Mouse (Mus musculus) heart, postnatal 0 days (tissue): ENCODE measurements around the gene Samd4. TPM values are rescaled to one million over a fixed set of nuclear protein-coding genes. Genes with fewer than 3 reads are reported as not detected.

ENCODE experiments used
- ATAC-seq: fragments of 200-750 bp; cut with Nextera tagmentation; 2 replicates; pipeline ENCODE4 v1.8.0; 2017; ENCODE audit warnings: low read depth, moderate number of reproducible peaks, moderate library complexity; ENCODE audit not compliant: insufficient read depth
- DNase-seq: peaks from one replicate; pipeline ENCODE4 v3.0.0-alpha.2; 2016; ENCODE audit warnings: low spot score
- H3K27ac ChIP-seq: fragments of 300-500 bp; sonication (generic); 2 replicates; pipeline ENCODE4 v1.5.1; 2014; ENCODE audit warnings: low read depth, mild to moderate bottlenecking
- H3K27me3 ChIP-seq: fragments of 300-500 bp; sonication (generic); 2 replicates; pipeline ENCODE4 v1.6.1; 2014; ENCODE audit warnings: low read length, mixed read lengths; ENCODE audit not compliant: control insufficient read depth, insufficient read depth
- H3K36me3 ChIP-seq: fragments of 300-500 bp; sonication (generic); replicated peaks from 2 replicates; pipeline ENCODE4 v1.6.1; 2014; ENCODE audit warnings: low read length, mixed read lengths; ENCODE audit not compliant: control insufficient read depth, insufficient read depth
- H3K4me1 ChIP-seq: fragments of 300-500 bp; sonication (generic); 2 replicates; pipeline ENCODE4 v1.6.1; 2014; ENCODE audit warnings: antibody characterized with exemption; ENCODE audit not compliant: control insufficient read depth, insufficient read depth
- H3K4me2 ChIP-seq: fragments of 300-500 bp; sonication (generic); 2 replicates; pipeline ENCODE4 v1.6.1; 2014; ENCODE audit warnings: low read depth, mild to moderate bottlenecking, low read length, moderate library complexity
- H3K4me3 ChIP-seq: fragments of 300-500 bp; sonication (generic); 2 replicates; pipeline ENCODE4 v1.5.1; 2014; ENCODE audit warnings: low read depth, low read length
- H3K9ac ChIP-seq: fragments of 300-500 bp; sonication (generic); replicated peaks from 2 replicates; pipeline ENCODE4 v1.6.1; 2014; ENCODE audit warnings: low read depth, low read length, mixed read lengths
- H3K9me3 ChIP-seq: fragments of 300-500 bp; sonication (generic); replicated peaks from 2 replicates; pipeline ENCODE4 v1.6.1; 2016; ENCODE audit warnings: low read length; ENCODE audit not compliant: control insufficient read depth
- CTCF ChIP-seq: IDR thresholded peaks from 2 replicates; pipeline ENCODE4 v1.5.1; 2016; ENCODE audit warnings: antibody characterized with exemption, control low read depth, low read depth
- EP300 ChIP-seq: IDR thresholded peaks from 2 replicates; pipeline ENCODE4 v1.6.1; 2016; ENCODE audit warnings: antibody characterized with exemption, low read depth
- WGBS: fragments of 180-500 bp; shearing (Covaris S2); extraction: QIAGEN DNeasy Blood & Tissue Kit; methylation state at CpG from one replicate; pipeline ENCODE4 v1.1.7; 2014; 5-methylcytosine and 5-hydroxymethylcytosine counted together
- polyA plus RNA-seq: library from polyadenylated mRNA; unstranded; fragments of >200 nt; fragmentation: Nextera tagmentation; extraction: Ambion mirVana; gene quantifications from 2 replicates; pipeline ENCODE4 v1.2.1, GENCODE M21; 2015
- total RNA-seq: library from RNA; depleted of rRNA; stranded (reverse); fragments of >200 nt; gene quantifications from 2 replicates; pipeline ENCODE4 v1.2.3, GENCODE M21; 2014; ENCODE audit warnings: low replicate concordance

The Samd4 gene
- total and polyA plus RNA-seq, 2 experiments from 2014 or later, result 12.5 to 53.8 TPM

- Histone ChIP-seq H3K9me3 (no peaks in the 10 kb centered on the region), H3K4me2 (no peak overlapping the region), H3K36me3 (no peaks in the 10 kb centered on the region), H3K4me1 (peaks cover 30% of the 10 kb centered on the region), H3K27ac (no peak overlapping the region), H3K27me3 (no peaks in the 10 kb centered on the region), H3K9ac (no peak overlapping the region), H3K4me3 (no peak overlapping the region)
- ATAC-seq, result no peak
- WGBS, result 91% methylated on average over 2 of the region's 2 CpGs
- DNase-seq, result no peak
- no peak for TF ChIP-seq CTCF
- no peak for TF ChIP-seq EP300
Measured at GRCm38 (mm10) chr14:46964074-46964872, 81.6 kb downstream of the Samd4 start.

- Histone ChIP-seq H3K27me3 (no peaks in the 10 kb centered on the region), H3K4me1 (peaks cover 30% of the 10 kb centered on the region), H3K9me3 (no peaks in the 10 kb centered on the region), H3K4me2 (peak overlapping the region; percentile 53), H3K27ac (peak overlapping the region; percentile 82), H3K4me3 (peak overlapping the region; percentile 19), H3K36me3 (no peaks in the 10 kb centered on the region), H3K9ac (peak overlapping the region; percentile 53; the same call in 1 of the 2 replicates)
- WGBS, result 9% methylated on average over 10 of the region's 10 CpGs
- DNase-seq (peak; percentile 85), ATAC-seq (peak; percentile 86)
- TF ChIP-seq CTCF, result peak; percentile 32
- no peak for TF ChIP-seq EP300
Measured at GRCm38 (mm10) chr14:46966206-46966605, 83.6 kb downstream of the Samd4 start.

GRCm38 (mm10) chr14:46968046-46968445, 85.4 kb downstream of the Samd4 start:
- DNase-seq, result no peak
- H3K36me3 ChIP-seq, result 0 out of 2 replicates have a peak, but pooled peaks cover 4% of the 10 kb centered on the region
- no peaks in the 10 kb centered on the region for H3K27me3 ChIP-seq
- H3K9me3 ChIP-seq, result no peaks in the 10 kb centered on the region
- H3K4me2 ChIP-seq, result no peak overlapping the region
- H3K4me1 ChIP-seq, result peaks cover 30% of the 10 kb centered on the region
- no peak overlapping the region for H3K9ac ChIP-seq
- whole genome bisulfite sequencing, result 49% methylated on average over 11 of the region's 11 CpGs
- ATAC-seq, result no peak
- TF ChIP-seq CTCF, result no peak
- no peak for TF ChIP-seq EP300
- no peak overlapping the region for H3K27ac ChIP-seq
- no peak overlapping the region for H3K4me3 ChIP-seq

GRCm38 (mm10) chr14:46970673-46971072, 88.0 kb downstream of the Samd4 start:
- Histone ChIP-seq H3K4me1 (peaks cover 21% of the 10 kb centered on the region), H3K27me3 (no peaks in the 10 kb centered on the region), H3K4me3 (no peak overlapping the region), H3K27ac (no peak overlapping the region), H3K9me3 (no peaks in the 10 kb centered on the region), H3K36me3 (0 out of 2 replicates have a peak, but pooled peaks cover 4% of the 10 kb centered on the region), H3K4me2 (no peak overlapping the region), H3K9ac (no peak overlapping the region)
- ATAC-seq (no peak), DNase-seq (no peak)
- TF ChIP-seq CTCF (no peak), EP300 (no peak)
- 37% methylated on average over 3 of the region's 3 CpGs for WGBS

- Histone ChIP-seq H3K4me1 (peaks cover 16% of the 10 kb centered on the region), H3K9ac (no peak overlapping the region), H3K9me3 (no peaks in the 10 kb centered on the region), H3K4me3 (no peak overlapping the region), H3K27me3 (no peaks in the 10 kb centered on the region), H3K27ac (no peak overlapping the region), H3K4me2 (no peak overlapping the region), H3K36me3 (0 out of 2 replicates have a peak, but pooled peaks cover 4% of the 10 kb centered on the region)
- TF ChIP-seq EP300 (no peak), CTCF (no peak)
- no peak for ATAC-seq
- no peak for DNase-seq
- WGBS, result 81% methylated on average over 2 of the region's 2 CpGs
Measured at GRCm38 (mm10) chr14:46971802-46972201, 89.1 kb downstream of the Samd4 start.
